Mouse (Mus musculus) liver, embryonic 13.5 days (tissue): ENCODE data around the gene Ifi211. TPM values are rescaled to one million over a fixed set of nuclear protein-coding genes. Genes with fewer than 3 reads are reported as not detected.
"Not testable (repeated sequence)": the region's sequence is repeated elsewhere in the genome, so short reads cannot be mapped to it uniquely, and the experiment has no call there.

Experiments used
- ATAC-seq: fragments of 200-750 bp; cut with Nextera tagmentation; 2 replicates; pipeline ENCODE4 v1.8.0; 2017; ENCODE audit warnings: low read depth, mild to moderate bottlenecking, moderate number of reproducible peaks, moderate library complexity
- DNase-seq: peaks from one replicate; pipeline ENCODE4 v3.0.0; 2022
- H3K27ac ChIP-seq: fragments of 300-500 bp; sonication (generic); 2 replicates; pipeline ENCODE4 v1.5.1; 2015; ENCODE audit warnings: moderate library complexity, mild to moderate bottlenecking, inconsistent platforms
- H3K27me3 ChIP-seq: fragments of 300-500 bp; sonication (generic); 2 replicates; pipeline ENCODE4 v1.6.1; 2015; ENCODE audit warnings: mild to moderate bottlenecking, inconsistent platforms
- H3K36me3 ChIP-seq: fragments of 300-500 bp; sonication (generic); 2 replicates; pipeline ENCODE4 v1.6.1; 2015; ENCODE audit warnings: mild to moderate bottlenecking, inconsistent platforms
- H3K4me1 ChIP-seq: fragments of 300-500 bp; sonication (generic); replicated peaks from 2 replicates; pipeline ENCODE4 v1.6.1; 2015; ENCODE audit warnings: inconsistent platforms
- H3K4me2 ChIP-seq: fragments of 300-500 bp; sonication (generic); 2 replicates; pipeline ENCODE4 v1.6.1; 2015; ENCODE audit warnings: inconsistent platforms, mild to moderate bottlenecking, moderate library complexity
- H3K4me3 ChIP-seq: fragments of 300-500 bp; sonication (generic); replicated peaks from 2 replicates; pipeline ENCODE4 v1.5.1; 2015; ENCODE audit warnings: mild to moderate bottlenecking, inconsistent platforms
- H3K9ac ChIP-seq: fragments of 300-500 bp; sonication (generic); 2 replicates; pipeline ENCODE4 v1.6.1; 2015; ENCODE audit warnings: mild to moderate bottlenecking, inconsistent platforms
- H3K9me3 ChIP-seq: fragments of 300-500 bp; sonication (generic); replicated peaks from 2 replicates; pipeline ENCODE4 v1.6.1; 2016; ENCODE audit warnings: inconsistent platforms
- WGBS: fragments of 180-500 bp; shearing (Covaris S2); methylation state at CpG from one replicate; pipeline ENCODE4 v1.1.7; 2015; ENCODE audit not compliant: insufficient replicate concordance; 5-methylcytosine and 5-hydroxymethylcytosine counted together
- polyA plus RNA-seq: library from polyadenylated mRNA; unstranded; fragments of >200 nt; fragmentation: Nextera tagmentation; extraction: Ambion mirVana; gene quantifications from 2 replicates; pipeline ENCODE4 v1.2.1, GENCODE M21; 2015

The Ifi211 gene
- polyA plus RNA-seq, 1 experiment from 2014 or later = 1.5 TPM

DNA sequence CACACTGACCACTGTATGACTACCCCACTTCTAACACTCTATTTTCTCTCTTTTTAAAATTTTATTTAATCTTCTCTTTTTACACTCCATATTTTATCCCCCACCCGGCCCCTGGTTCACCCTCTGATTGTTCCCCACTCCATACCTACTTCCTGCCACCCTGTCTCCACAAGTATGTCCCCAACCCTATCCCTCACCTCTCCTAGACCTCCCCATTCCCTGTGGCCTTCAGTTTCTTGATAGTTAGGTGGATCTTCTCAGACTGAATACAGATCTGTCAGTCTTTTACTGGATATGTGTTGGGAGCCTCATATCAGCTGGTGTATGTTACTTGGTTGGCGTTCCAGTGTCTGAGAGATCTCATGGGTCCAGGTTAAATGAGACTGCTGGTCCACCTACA is 1.7 kb upstream of the Ifi211 start:
- no peak; the same call in 1 of the 2 replicates for ATAC-seq
- Histone ChIP-seq H3K4me3 (no peak overlapping the region), H3K27me3 (no peaks in the 10 kb centered on the region), H3K9ac (no peak overlapping the region), H3K4me1 (no peaks in the 10 kb centered on the region), H3K4me2 (no peak overlapping the region), H3K36me3 (no peaks in the 10 kb centered on the region), H3K9me3 (no peaks in the 10 kb centered on the region), H3K27ac (no peak overlapping the region)
- WGBS = 61% methylated on average over 2 of the region's 2 CpGs
- no peak for DNase-seq

DNA sequence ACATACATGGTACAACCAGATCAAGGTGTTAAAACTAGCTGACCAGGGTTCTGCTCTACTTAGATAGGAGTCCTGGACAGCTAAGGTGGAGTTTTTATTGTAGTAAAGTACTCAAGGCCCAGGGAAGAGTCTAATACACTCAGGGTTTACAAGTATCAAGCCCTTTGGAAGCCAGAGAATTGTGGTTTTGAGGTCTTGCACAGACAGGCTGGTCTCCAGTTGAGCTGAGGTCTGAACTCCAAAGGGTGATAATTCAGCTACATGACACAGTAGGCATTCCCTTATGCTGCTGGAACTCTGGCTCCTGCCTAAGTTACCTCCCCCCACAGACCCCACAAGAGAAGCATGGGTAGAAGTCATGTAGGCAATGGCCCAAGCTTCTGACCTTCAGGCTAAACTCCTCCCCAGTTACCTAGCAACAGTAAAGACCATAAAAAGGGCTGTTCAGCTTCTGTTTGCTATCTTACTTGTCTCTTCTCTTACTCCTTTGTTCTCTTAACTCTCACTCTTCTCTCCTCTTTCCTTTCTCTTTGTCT is 478 bp upstream of the Ifi211 start:
- H3K9ac ChIP-seq, H3K27me3 ChIP-seq, H3K4me1 ChIP-seq, H3K4me3 ChIP-seq, ATAC-seq, H3K36me3 ChIP-seq, DNase-seq, H3K9me3 ChIP-seq, H3K4me2 ChIP-seq, H3K27ac ChIP-seq: not testable (repeated sequence)

DNA sequence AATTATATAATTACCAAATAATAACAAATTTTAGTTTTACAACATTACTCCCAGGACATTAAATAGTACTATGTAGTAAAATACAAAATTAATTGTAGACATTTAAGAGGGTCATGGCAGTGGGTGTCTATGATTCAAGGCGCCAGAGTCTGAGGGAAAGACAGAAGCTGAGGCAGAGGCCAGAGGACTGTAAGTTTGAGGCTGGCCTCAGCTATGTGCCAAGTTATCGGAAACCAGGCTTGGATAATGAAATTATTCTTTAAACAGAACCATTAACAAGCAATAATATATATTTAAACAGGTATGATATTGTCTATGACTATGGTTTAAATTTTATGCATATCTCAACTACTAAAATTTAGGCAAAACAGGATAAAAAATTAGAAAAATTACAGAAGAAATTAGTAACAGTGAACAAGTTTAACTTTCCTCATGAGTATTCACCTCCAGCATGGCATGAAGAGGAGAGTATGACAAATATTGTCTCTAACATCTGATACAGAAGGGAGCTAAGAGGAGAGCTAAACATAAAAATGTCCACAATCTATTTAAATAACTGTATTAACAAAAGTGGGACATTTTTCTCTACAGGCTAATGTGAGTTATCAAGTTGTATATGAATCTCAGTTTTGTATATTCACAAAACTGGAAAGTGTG is 910 bp downstream of the Ifi211 start:
- no peaks in the 10 kb centered on the region for H3K9me3 ChIP-seq
- no peak overlapping the region for H3K4me3 ChIP-seq
- no peaks in the 10 kb centered on the region for H3K36me3 ChIP-seq
- WGBS = 69% methylated on average over 2 of the region's 2 CpGs
- DNase-seq (no peak), ATAC-seq (no peak)
- H3K9ac ChIP-seq = no peak overlapping the region
- H3K27ac ChIP-seq = no peak overlapping the region
- no peaks in the 10 kb centered on the region for H3K4me1 ChIP-seq
- H3K27me3 ChIP-seq = no peaks in the 10 kb centered on the region
- H3K4me2 ChIP-seq = no peak overlapping the region

DNA sequence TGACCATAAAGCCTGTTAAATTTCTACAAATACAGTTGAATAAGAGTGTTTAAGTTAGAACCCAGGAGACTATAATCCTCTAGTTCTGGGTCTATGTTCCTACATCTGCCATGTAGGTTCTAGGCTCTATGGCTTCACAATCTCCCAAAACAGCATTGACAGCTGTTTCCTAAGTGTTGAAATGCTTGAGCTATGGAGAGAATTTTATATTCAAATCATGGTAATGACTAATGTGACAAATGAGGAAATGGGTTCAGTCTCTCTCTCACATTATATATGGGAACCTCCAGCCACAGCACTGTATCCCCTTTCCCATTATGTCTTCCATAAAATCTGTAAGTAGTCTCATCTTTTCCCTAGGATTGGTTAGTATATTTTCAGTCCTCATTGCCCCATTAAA is 4.5 kb downstream of the Ifi211 start:
- H3K4me3 ChIP-seq, ATAC-seq, H3K4me1 ChIP-seq, H3K27me3 ChIP-seq, H3K4me2 ChIP-seq, H3K9ac ChIP-seq, DNase-seq, H3K36me3 ChIP-seq, H3K27ac ChIP-seq, H3K9me3 ChIP-seq: not testable (repeated sequence)

DNA sequence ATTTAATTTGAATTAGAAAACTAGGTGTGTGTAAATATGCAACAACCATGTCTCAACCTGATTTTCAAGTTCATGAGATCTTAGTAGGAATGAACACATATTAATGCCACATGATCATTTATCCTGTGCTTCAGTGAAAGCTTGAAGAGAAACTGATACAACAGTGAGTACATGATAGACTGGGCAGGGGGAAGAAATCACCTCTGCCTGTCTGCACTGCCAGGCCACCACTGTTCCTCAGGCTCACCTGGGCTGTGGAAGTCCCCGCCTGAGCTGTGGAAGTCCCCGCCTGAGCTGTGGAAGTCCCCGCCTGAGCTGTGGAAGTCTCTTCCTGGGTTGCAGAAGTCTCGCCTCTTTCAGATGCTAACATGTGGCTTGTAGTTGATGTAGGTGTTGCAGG is 7.0 kb downstream of the Ifi211 start:
- not testable (repeated sequence) for H3K4me2 ChIP-seq, H3K9me3 ChIP-seq, H3K9ac ChIP-seq, H3K4me1 ChIP-seq, H3K36me3 ChIP-seq, H3K27ac ChIP-seq, ATAC-seq, H3K4me3 ChIP-seq, DNase-seq, H3K27me3 ChIP-seq
- 64% methylated on average over 4 of the region's 4 CpGs for WGBS

DNA sequence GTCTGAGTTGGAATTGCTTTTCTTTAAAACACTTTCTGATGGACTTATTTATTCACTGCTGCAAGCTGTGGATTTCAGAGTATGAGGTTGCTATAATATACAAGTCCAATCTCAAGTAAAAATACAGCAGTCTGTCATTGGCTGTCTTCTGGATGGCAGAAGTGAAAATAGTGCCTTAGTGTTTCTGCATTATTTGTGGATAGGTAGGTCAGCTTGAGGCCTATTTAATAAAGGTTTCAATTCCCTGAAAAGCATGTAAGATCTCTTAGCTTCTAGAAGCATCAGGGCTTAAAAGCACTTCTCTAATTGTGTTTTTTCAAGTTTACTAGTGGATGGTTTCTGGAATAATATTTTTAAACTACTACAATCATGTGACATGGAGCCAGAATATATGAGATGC is 23.1 kb downstream of the Ifi211 start:
- H3K27ac ChIP-seq, H3K4me2 ChIP-seq, H3K4me1 ChIP-seq, H3K36me3 ChIP-seq, DNase-seq, H3K27me3 ChIP-seq, H3K9me3 ChIP-seq, H3K4me3 ChIP-seq, ATAC-seq, H3K9ac ChIP-seq: not testable (repeated sequence)

DNA sequence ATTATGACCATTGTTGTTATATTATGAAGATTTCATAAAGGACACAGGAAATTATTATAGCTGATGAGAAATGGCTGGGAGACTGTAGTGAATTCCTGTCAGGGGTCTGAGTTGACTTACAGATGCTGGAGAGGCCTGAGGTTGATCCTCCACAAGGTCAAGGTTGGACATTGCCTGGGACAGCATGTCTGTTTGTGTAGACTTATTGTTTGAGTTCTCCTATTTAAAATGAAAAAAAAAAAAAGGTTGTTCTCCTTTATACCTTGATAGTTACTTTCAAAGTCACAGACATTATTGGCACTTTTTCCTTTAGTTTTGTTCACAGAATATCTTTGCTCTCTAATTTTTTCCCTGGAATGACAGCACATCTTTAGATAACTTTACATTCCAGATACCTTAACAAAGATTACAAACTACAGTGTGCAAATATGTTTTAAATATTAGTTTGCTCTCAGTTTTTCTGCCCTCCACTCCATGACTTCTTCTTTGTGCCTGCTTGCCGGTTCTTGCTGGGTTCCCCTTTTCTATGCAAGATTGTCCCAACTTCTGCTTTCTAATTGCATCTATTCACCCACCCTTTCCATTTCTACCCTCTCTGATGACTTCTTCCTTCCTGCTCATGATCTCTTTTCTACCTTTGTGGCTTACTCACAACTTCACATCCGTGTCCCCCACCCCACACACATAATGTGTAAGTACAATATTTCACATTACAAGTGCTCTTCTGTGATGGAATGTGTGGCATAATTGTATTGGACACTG is 25.6 kb downstream of the Ifi211 start:
- H3K27ac ChIP-seq, H3K4me3 ChIP-seq, H3K36me3 ChIP-seq, ATAC-seq, H3K9me3 ChIP-seq, H3K9ac ChIP-seq, H3K4me2 ChIP-seq, DNase-seq, H3K27me3 ChIP-seq, H3K4me1 ChIP-seq: not testable (repeated sequence)
- 18% methylated on average over 1 of the region's 2 CpGs for WGBS

DNA sequence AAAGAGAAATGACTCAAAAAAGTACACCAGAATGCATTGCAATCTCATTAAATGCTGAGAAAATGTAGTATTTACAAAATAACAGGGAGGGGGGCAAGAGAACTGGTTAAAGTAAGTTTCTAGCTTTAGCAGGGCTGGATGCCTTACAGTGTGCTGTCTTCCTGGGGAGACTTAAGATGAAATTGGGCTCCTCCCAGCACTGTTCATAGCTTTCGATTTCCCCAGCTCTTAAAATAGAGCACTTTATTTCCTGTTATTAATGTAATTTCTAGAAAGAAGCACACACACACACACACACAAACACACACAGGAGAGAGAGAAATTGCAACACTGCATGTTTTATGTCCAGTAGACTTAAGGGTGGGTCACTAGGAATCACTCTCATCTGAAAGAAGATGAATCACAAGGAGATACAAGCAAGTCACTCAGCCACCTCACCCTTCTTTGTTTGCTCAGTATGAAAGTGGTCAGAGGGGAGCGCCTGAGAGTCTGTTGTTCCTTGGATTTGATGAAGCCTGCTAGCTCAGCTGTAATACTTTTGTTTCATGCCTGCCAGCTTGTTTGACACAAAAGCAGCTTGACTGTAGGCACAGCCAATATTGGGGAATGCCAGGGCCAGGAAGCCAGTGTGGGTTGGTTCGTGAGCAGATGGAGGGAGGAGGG is 32.7 kb downstream of the Ifi211 start:
- not testable (repeated sequence) for H3K36me3 ChIP-seq, H3K27ac ChIP-seq, ATAC-seq, DNase-seq, H3K4me2 ChIP-seq, H3K4me3 ChIP-seq, H3K9me3 ChIP-seq, H3K9ac ChIP-seq, H3K27me3 ChIP-seq, H3K4me1 ChIP-seq
- WGBS = 61% methylated on average over 3 of the region's 3 CpGs

DNA sequence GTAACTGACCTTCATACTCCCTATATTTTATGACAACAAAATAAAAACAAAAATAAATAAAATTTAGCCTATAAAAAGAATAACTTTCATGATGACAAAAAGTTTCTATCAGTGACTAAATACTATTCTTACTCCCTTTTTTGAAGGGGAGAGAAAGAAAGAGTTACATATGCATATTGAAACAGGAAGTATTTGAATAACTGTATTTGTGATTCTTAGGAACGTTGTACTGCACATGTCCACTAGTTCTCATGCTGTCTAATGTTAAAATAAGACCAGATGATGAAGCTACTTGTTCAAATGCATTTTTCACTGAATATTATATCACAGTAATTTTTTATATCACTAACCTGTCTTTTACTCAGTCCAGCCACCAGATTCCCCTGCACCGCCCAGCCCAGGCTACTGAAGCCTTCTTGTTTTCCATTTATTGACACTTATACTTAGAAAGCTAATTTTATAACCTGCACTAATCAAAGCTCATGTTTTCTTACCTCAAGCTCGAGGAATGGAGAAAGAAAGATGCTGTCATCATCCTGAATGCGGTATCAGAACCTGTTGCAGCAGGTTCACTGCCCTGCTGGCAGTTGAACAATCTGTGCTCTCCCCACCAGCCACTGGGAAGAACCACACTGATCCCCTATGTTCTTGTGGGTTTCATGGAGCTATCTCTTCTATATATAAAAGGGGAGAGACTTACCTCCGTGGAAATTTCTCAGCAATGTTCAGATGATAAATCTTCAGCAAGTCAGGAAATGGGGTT is 33.4 kb downstream of the Ifi211 start:
- H3K9ac ChIP-seq, H3K27me3 ChIP-seq, H3K4me3 ChIP-seq: not testable (repeated sequence)

DNA sequence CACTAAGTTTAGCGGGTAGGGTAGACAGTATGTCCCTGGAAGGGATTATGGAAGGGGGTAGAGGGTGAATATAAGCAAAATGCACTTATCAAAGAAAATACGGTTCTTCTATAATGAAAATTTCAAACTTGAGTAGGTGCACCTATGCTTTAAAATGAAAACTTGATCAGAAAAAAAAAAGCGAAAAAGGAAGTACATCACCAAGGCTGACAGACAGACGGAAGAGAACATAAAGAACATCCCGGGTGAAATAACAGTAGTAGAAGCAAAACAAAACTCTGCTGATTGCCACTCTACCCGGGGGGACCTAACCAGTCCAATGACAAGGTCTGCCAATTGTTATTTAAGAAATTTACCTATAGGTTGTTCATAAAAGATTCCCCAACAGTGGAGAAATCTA is 34.6 kb downstream of the Ifi211 start:
- H3K27ac ChIP-seq, H3K4me2 ChIP-seq, H3K4me3 ChIP-seq, H3K4me1 ChIP-seq, H3K36me3 ChIP-seq, H3K9me3 ChIP-seq, DNase-seq, H3K9ac ChIP-seq, ATAC-seq, H3K27me3 ChIP-seq: not testable (repeated sequence)
- 60% methylated on average over 6 of the region's 6 CpGs for WGBS

More for the DNA sequence above, 33.4 kb downstream of the Ifi211 start:
- not testable (repeated sequence) for ATAC-seq, DNase-seq, H3K9me3 ChIP-seq, H3K36me3 ChIP-seq, H3K4me2 ChIP-seq, H3K27ac ChIP-seq, H3K4me1 ChIP-seq
- 46% methylated on average over 5 of the region's 5 CpGs for WGBS

DNA sequence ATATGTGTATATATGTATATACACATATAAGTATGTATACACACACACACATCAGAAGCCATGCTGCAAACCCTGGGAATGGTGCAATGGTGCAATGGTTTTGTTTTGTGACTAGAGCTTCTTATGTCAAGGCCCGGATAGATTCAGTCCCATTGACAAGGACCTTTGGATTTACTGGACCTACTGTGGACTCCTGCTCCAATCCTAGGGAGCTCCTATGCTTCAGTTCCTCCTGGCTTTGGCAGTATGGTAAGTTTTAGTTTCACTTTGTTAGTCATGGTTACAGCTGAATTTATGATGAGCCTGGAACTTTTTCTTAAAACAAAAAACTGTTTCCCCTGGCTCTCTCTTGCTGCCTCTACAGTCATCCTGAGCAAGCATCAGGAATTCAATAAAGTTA is 35.7 kb downstream of the Ifi211 start:
- not testable (repeated sequence) for H3K4me2 ChIP-seq, H3K36me3 ChIP-seq

More for the DNA sequence above, 35.7 kb downstream of the Ifi211 start:
- H3K9me3 ChIP-seq, H3K4me1 ChIP-seq, H3K9ac ChIP-seq, H3K27me3 ChIP-seq, H3K4me3 ChIP-seq, ATAC-seq, DNase-seq, H3K27ac ChIP-seq: not testable (repeated sequence)
- WGBS = 63% methylated on average over 1 of the region's 1 CpGs
